Mouse (Mus musculus): Measurements from ENCODE around the gene Slc39a11. TPM values are rescaled to one million over a fixed set of nuclear protein-coding genes. Genes with fewer than 3 reads are reported as not detected.

Gene Slc39a11
- polyA plus RNA-seq, 1 experiment from 2014 or later = 15.1 TPM

DNA sequence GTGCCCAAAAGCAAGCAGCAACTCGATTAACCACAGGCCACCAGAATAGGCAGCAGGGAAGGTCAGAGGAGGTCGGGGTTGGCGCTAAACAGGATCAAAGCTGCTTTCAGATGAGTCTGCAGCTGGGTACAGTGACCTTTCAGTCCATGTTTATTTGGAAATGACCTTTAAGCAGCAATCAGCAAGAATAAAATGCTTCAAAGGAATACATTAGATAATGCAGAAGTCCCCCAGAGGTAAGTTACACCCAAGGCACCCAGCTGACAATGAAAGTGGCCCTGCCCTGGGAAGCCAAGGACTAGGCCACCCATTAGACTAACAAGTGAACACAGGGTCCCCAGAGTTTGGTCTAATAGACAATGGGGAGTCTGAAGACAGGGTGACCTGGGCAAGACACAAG is 60.9 kb downstream of the Slc39a11 start:
- Histone ChIP-seq H3K27me3 (replicated peaks; ENCODE audit: insufficient read depth, low read length) (no peaks in the 10 kb centered on the region), H3K4me1 (ENCODE audit: insufficient read depth, low read depth, low read length) (no peaks in the 10 kb centered on the region), H3K9ac (replicated peaks; ENCODE audit: low read depth) (no peak overlapping the region), H3K36me3 (ENCODE audit: insufficient read depth, low read length) (no peaks in the 10 kb centered on the region), H3K4me2 (replicated peaks; ENCODE audit: low read depth, low read length) (no peak overlapping the region), H3K9me3 (ENCODE audit: low read length) (no peaks in the 10 kb centered on the region), H3K27ac (ENCODE audit: low read length) (no peak overlapping the region), H3K4me3 (ENCODE audit: low read depth, low read length) (no peak overlapping the region)
- TF ChIP-seq EP300 (IDR thresholded peaks at IDR 0.05) = no peak
- TF ChIP-seq CTCF (IDR thresholded peaks at IDR 0.05) = no peak
- no peak for ATAC-seq
- 43% methylated on average over 3 of the region's 3 CpGs for WGBS
- DNase-seq (ENCODE audit: low spot score) = no peak

DNA sequence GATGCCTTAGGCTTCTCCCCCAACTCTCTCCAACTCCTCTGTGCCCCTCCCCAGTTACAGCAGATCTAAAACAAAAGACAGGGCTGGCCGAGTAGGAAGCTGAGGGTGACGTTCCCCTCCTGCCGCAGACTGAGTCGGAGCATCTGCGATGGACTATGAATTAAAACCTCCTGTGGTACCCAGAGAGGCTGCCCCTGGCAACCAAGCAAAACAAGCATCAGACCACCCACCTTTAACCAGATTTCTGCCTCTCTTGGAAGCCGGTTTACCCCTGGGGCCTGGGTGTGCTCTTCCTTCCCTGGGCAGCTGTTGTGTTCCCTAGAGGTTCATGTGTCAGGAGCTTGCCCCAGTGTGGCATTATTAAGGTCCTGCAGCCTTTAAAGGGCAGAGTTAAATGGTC is 63.5 kb downstream of the Slc39a11 start:
- H3K9me3 ChIP-seq (ENCODE audit: low read length) = no peaks in the 10 kb centered on the region
- DNase-seq (ENCODE audit: low spot score) (no peak), ATAC-seq (no peak)
- 73% methylated on average over 6 of the region's 6 CpGs for WGBS
- no peak overlapping the region for H3K9ac ChIP-seq (replicated peaks; ENCODE audit: low read depth)
- no peak overlapping the region for H3K27ac ChIP-seq (ENCODE audit: low read length)
- no peak overlapping the region for H3K4me2 ChIP-seq (replicated peaks; ENCODE audit: low read depth, low read length)
- TF ChIP-seq EP300 (IDR thresholded peaks at IDR 0.05) = no peak
- TF ChIP-seq CTCF (IDR thresholded peaks at IDR 0.05) = no peak
- no peak overlapping the region for H3K4me3 ChIP-seq (ENCODE audit: low read depth, low read length)
- no peaks in the 10 kb centered on the region for H3K27me3 ChIP-seq (replicated peaks; ENCODE audit: insufficient read depth, low read length)
- H3K4me1 ChIP-seq (ENCODE audit: insufficient read depth, low read depth, low read length) = no peaks in the 10 kb centered on the region
- no peaks in the 10 kb centered on the region for H3K36me3 ChIP-seq (ENCODE audit: insufficient read depth, low read length)

DNA sequence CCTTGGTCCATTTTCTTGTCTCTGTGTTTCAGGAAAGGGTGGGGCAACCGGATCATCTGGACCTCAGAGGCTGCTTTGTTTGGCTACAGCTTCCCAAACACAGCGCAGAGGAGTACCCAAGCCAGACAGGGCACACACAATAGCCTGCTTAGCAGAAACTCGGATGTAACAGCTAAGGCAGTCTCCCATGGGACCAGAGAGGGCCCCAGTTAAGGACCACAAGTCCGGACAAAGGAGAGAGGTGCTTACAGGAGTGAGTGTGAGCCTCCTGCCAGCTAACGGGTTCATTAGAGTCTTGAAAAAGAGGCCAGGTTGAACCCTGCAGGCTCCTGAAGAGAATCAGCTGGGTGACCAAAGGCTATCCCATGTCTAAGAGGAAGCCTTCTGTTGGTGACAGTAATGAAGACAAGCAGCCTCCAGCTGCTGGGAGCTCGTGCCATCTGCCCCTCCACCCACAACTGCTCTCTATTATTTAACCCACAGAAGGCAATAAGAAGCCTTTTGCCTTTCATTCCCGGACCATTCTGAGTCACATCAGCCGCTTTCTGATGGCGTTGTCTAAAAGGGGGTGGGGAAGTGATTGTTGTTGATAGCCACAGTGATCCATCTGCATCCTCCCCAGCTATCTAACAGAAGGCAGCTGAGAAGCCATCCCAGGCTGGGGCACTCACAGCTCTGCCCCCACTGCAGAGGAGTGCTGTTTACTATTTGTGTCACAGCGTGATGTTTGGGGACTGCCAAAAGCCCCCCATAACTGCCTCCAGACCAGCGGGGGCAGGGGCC is 65.8 kb downstream of the Slc39a11 start:
- H3K9me3 ChIP-seq (ENCODE audit: low read length) = no peaks in the 10 kb centered on the region
- no peaks in the 10 kb centered on the region for H3K4me1 ChIP-seq (ENCODE audit: insufficient read depth, low read depth, low read length)
- no peaks in the 10 kb centered on the region for H3K36me3 ChIP-seq (ENCODE audit: insufficient read depth, low read length)
- H3K27me3 ChIP-seq (replicated peaks; ENCODE audit: insufficient read depth, low read length) = no peaks in the 10 kb centered on the region
- DNase-seq (ENCODE audit: low spot score) (peak; percentile 45), ATAC-seq (peak; percentile 91)
- 47% methylated on average over 11 of the region's 11 CpGs for WGBS
- TF ChIP-seq EP300 (IDR thresholded peaks at IDR 0.05) (peak; percentile 54), CTCF (IDR thresholded peaks at IDR 0.05) (no peak)
- H3K4me2 ChIP-seq (replicated peaks; ENCODE audit: low read depth, low read length) = no peak overlapping the region
- H3K4me3 ChIP-seq (ENCODE audit: low read depth, low read length) = no peak overlapping the region
- H3K27ac ChIP-seq (ENCODE audit: low read length) = peak overlapping the region; percentile 43; the same call in 1 of the 2 replicates
- no peak overlapping the region for H3K9ac ChIP-seq (replicated peaks; ENCODE audit: low read depth)

DNA sequence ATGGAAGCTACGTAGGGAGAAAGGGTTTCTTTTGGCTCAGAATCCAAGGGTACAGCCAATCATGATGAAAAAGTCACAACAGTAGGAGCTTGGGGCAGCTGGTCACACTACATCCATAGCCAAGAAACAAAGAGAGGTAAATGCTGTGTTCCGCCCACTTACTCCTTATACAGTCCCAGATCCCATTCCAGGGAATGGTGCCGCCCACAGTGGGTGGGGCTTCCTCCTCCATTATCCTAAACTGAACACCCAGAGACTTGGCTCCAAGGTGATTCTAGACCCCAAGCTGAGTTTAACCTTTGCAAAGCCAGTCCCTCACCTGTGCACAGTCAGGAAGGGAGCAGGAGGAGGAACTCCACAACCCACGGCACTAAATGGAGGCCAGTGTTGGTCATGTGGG is 72.7 kb downstream of the Slc39a11 start:
- no peaks in the 10 kb centered on the region for H3K4me1 ChIP-seq (ENCODE audit: insufficient read depth, low read depth, low read length)
- 89% methylated on average over 4 of the region's 4 CpGs for WGBS
- no peak for ATAC-seq

DNA sequence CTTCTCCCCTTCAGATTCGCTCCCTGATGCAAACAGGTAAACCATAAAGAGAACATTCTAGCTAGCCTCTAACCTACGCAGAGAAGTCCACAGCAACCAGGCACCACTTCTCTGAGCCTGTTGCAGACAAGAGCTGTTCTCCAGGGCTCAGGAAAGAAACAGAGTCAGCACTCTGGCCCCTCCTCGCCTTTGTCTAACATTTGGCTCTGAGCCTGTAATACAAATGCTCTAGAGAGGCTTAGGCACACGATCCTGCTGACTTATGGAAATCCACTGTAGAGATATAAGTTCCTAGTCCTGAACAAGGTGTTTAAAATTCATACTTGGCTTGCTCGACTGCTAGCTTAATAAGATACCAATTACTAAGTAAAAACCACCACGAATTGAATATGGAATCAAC is 77.2 kb downstream of the Slc39a11 start:
- H3K4me2 ChIP-seq (replicated peaks; ENCODE audit: low read depth, low read length) = no peak overlapping the region
- H3K27ac ChIP-seq (ENCODE audit: low read length) = no peak overlapping the region

More for the DNA sequence above, 72.7 kb downstream of the Slc39a11 start:
- no peak for TF ChIP-seq CTCF (IDR thresholded peaks at IDR 0.05)
- no peak for TF ChIP-seq EP300 (IDR thresholded peaks at IDR 0.05)
- Histone ChIP-seq H3K4me3 (ENCODE audit: low read depth, low read length) (no peak overlapping the region), H3K27ac (ENCODE audit: low read length) (no peak overlapping the region), H3K9ac (replicated peaks; ENCODE audit: low read depth) (no peak overlapping the region), H3K9me3 (ENCODE audit: low read length) (no peaks in the 10 kb centered on the region), H3K4me2 (replicated peaks; ENCODE audit: low read depth, low read length) (no peak overlapping the region), H3K27me3 (replicated peaks; ENCODE audit: insufficient read depth, low read length) (no peaks in the 10 kb centered on the region), H3K36me3 (ENCODE audit: insufficient read depth, low read length) (no peaks in the 10 kb centered on the region)
- no peak for DNase-seq (ENCODE audit: low spot score)

DNA sequence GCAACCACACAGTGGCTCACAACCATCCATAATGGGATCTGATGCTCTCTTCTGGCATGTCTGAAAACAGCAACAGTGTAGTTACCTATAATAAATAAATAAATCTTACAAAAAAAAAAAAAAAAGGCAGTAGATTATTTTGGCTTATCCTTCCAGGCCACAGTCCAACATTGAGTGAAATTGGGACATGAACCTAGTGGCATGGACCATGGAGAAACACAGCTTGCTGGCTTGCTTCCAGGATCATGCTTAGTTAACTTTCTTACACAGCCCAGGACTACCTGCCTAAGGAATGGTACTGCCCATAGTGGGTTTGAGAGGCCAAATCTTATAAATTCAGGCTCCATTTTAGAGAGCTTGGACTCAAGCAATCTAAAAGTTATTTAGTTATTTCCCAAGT is 78.3 kb downstream of the Slc39a11 start:
- no peaks in the 10 kb centered on the region for H3K9me3 ChIP-seq (ENCODE audit: low read length)
- H3K27ac ChIP-seq (ENCODE audit: low read length) = no peak overlapping the region
- H3K4me3 ChIP-seq (ENCODE audit: low read depth, low read length) = no peak overlapping the region
- no peaks in the 10 kb centered on the region for H3K4me1 ChIP-seq (ENCODE audit: insufficient read depth, low read depth, low read length)
- no peaks in the 10 kb centered on the region for H3K36me3 ChIP-seq (ENCODE audit: insufficient read depth, low read length)
- no peaks in the 10 kb centered on the region for H3K27me3 ChIP-seq (replicated peaks; ENCODE audit: insufficient read depth, low read length)
- TF ChIP-seq CTCF (IDR thresholded peaks at IDR 0.05) (no peak), EP300 (IDR thresholded peaks at IDR 0.05) (no peak)
- H3K4me2 ChIP-seq (replicated peaks; ENCODE audit: low read depth, low read length) = no peak overlapping the region
- DNase-seq (ENCODE audit: low spot score) = no peak
- no peak overlapping the region for H3K9ac ChIP-seq (replicated peaks; ENCODE audit: low read depth)
- ATAC-seq = no peak

More for the DNA sequence above, 77.2 kb downstream of the Slc39a11 start:
- no peak overlapping the region for H3K4me3 ChIP-seq (ENCODE audit: low read depth, low read length)
- H3K9me3 ChIP-seq (ENCODE audit: low read length) = no peaks in the 10 kb centered on the region
- WGBS = 43% methylated on average over 6 of the region's 6 CpGs
- ATAC-seq = no peak
- no peaks in the 10 kb centered on the region for H3K27me3 ChIP-seq (replicated peaks; ENCODE audit: insufficient read depth, low read length)
- H3K9ac ChIP-seq (replicated peaks; ENCODE audit: low read depth) = no peak overlapping the region
- TF ChIP-seq CTCF (IDR thresholded peaks at IDR 0.05) (no peak), EP300 (IDR thresholded peaks at IDR 0.05) (no peak)
- no peaks in the 10 kb centered on the region for H3K4me1 ChIP-seq (ENCODE audit: insufficient read depth, low read depth, low read length)
- peak; percentile 23 for DNase-seq (ENCODE audit: low spot score)
- H3K36me3 ChIP-seq (ENCODE audit: insufficient read depth, low read length) = no peaks in the 10 kb centered on the region

Data from lung, postnatal 0 days (tissue).